Mouse (Mus musculus): ENCODE measurements around the gene Pcx.

- TF ChIP-seq FLI1 (IDR thresholded peaks at IDR 0.05; ENCODE audit: low read length) (no peak), GATA1 (IDR thresholded peaks at IDR 0.05; ENCODE audit: borderline replicate concordance, low read length) (no peak)
These were observed 107.9 kb downstream of the Pcx start for GRCm38 (mm10) chr19:4618183-4618582.

Data from megakaryocyte, embryonic 14.5 days (primary cell).